Mouse (Mus musculus): ENCODE measurements at regions not wholly inside any gene's neighbourhood (a gene's known extent, or its start where the extent isn't known, plus 50 kb on each side); places are given as distances from the start of the nearest gene placed in this dataset.
"Not testable (repeated sequence)": the region's sequence is repeated elsewhere in the genome, so short reads cannot be mapped to it uniquely, and the experiment has no call there.

- DNase-seq (ENCODE audit: low read depth) = no peak
Observed at GRCm38 (mm10) chr6:84315175-84315912, 278.4 kb downstream of the Cyp26b1 start.

GRCm38 (mm10) chr6:84313797-84314196, 279.9 kb downstream of the Cyp26b1 start:
- no peak for DNase-seq (ENCODE audit: low read depth)

- no peak for DNase-seq (ENCODE audit: low read depth)
Observed at GRCm38 (mm10) chr6:84310635-84311241, 283.0 kb downstream of the Cyp26b1 start.

GRCm38 (mm10) chr6:84307556-84307955, 286.2 kb downstream of the Cyp26b1 start:
- DNase-seq (ENCODE audit: low read depth) = no peak

- no peak for DNase-seq (ENCODE audit: low read depth)
Observed at GRCm38 (mm10) chr6:84306585-84306984, 287.1 kb downstream of the Cyp26b1 start.

GRCm38 (mm10) chr6:84305093-84305492, 288.6 kb downstream of the Cyp26b1 start:
- DNase-seq (ENCODE audit: low read depth) = no peak

- not testable (repeated sequence) for DNase-seq (ENCODE audit: low read depth)
Observed at GRCm38 (mm10) chr6:84302916-84303315, 290.8 kb downstream of the Cyp26b1 start.

GRCm38 (mm10) chr6:84299936-84300335, 291.5 kb downstream of the Dysf start:
- no peak for DNase-seq (ENCODE audit: low read depth)

GRCm38 (mm10) chr6:84299146-84299545, 290.8 kb downstream of the Dysf start:
- DNase-seq (ENCODE audit: low read depth) = no peak

GRCm38 (mm10) chr6:84273907-84274306, 265.5 kb downstream of the Dysf start:
- not testable (repeated sequence) for DNase-seq (ENCODE audit: low read depth)

- DNase-seq (ENCODE audit: low read depth) = no peak
Observed at GRCm38 (mm10) chr6:84272520-84273311, 264.3 kb downstream of the Dysf start.

- DNase-seq (ENCODE audit: low read depth) = no peak
Observed at GRCm38 (mm10) chr6:84271966-84272365, 263.6 kb downstream of the Dysf start.

- no peak for DNase-seq (ENCODE audit: low read depth)
Observed at GRCm38 (mm10) chr6:84271441-84271840, 263.1 kb downstream of the Dysf start.

- DNase-seq (ENCODE audit: low read depth) = no peak
Observed at GRCm38 (mm10) chr6:84270518-84271165, 262.3 kb downstream of the Dysf start.

GRCm38 (mm10) chr6:84269478-84269877, 261.1 kb downstream of the Dysf start:
- no peak for DNase-seq (ENCODE audit: low read depth)

GRCm38 (mm10) chr6:84269023-84269422, 260.6 kb downstream of the Dysf start:
- DNase-seq (ENCODE audit: low read depth) = no peak

- DNase-seq (ENCODE audit: low read depth) = no peak
Observed at GRCm38 (mm10) chr6:84268111-84268510, 259.7 kb downstream of the Dysf start.

GRCm38 (mm10) chr6:84267526-84267925, 259.1 kb downstream of the Dysf start:
- DNase-seq (ENCODE audit: low read depth) = no peak

- DNase-seq (ENCODE audit: low read depth) = peak; percentile 83
Observed at GRCm38 (mm10) chr6:84266736-84267135, 258.3 kb downstream of the Dysf start.

GRCm38 (mm10) chr6:84264681-84265080, 256.3 kb downstream of the Dysf start:
- no peak for DNase-seq (ENCODE audit: low read depth)

- DNase-seq (ENCODE audit: low read depth) = no peak
Observed at GRCm38 (mm10) chr6:84263686-84264085, 255.3 kb downstream of the Dysf start.

- no peak for DNase-seq (ENCODE audit: low read depth)
Observed at GRCm38 (mm10) chr6:84262766-84263165, 254.4 kb downstream of the Dysf start.

All from fibroblast of lung, adult 2 months (primary cell).